Comparison of ENCODE assay signal across 17 mouse cellular contexts in the genomic region with DNA sequence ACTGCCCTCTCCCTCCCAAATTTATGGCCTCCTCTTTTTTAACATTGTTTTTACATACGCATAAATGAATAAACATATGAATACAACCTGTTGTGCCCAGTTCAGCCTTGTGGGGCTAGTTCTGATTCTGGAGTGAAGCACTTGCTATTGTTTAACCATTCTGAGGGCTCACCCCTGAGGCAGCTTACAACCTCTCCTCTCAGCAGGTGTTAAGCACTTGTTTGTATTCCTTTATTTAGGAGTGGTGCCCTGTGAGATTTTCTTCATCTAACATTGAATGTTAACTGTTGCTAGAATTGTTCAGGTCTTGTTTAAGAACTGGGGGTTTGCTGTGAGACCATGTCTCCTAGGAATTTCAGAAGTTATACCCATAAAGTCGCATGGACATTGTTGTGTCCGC. TPM values are rescaled to one million over a fixed set of nuclear protein-coding genes. Genes with fewer than 3 reads are reported as not detected.
"Had no signal": no experiment of that assay in that cellular context is flagged by ENCODE, and none has a peak within 500 bp of the region (broad histone marks: within the 10 kb centered on the region; RNA-seq: fewer than 3 reads in every experiment).

No protein-coding gene starts in this region.

- H3K36me3 ChIP-seq: neural tube, embryonic 12.5 days; neural tube, embryonic 13.5 days; neural tube, embryonic 15.5 days; stomach, embryonic 15.5 days had no signal

- H3K27me3 ChIP-seq: neural tube, embryonic 12.5 days; neural tube, embryonic 13.5 days; neural tube, embryonic 15.5 days; stomach, embryonic 15.5 days had no signal

- H3K4me2 ChIP-seq: neural tube, embryonic 12.5 days; neural tube, embryonic 13.5 days; neural tube, embryonic 15.5 days; stomach, embryonic 15.5 days had no signal

- H3K9ac ChIP-seq: neural tube, embryonic 12.5 days; neural tube, embryonic 13.5 days; neural tube, embryonic 15.5 days; stomach, embryonic 15.5 days had no signal

- H3K27ac ChIP-seq: neural tube, embryonic 12.5 days; neural tube, embryonic 13.5 days; neural tube, embryonic 15.5 days; stomach, embryonic 15.5 days had no signal

- H3K4me3 ChIP-seq: neural tube, embryonic 12.5 days; neural tube, embryonic 13.5 days; neural tube, embryonic 15.5 days; stomach, embryonic 15.5 days had no signal

- H3K4me1 ChIP-seq: neural tube, embryonic 12.5 days; neural tube, embryonic 13.5 days; neural tube, embryonic 15.5 days; stomach, embryonic 15.5 days had no signal

- DNase-seq: retina, postnatal 1 day; right cerebral cortex, adult 18-20 months; right cerebral cortex, postnatal 14 days; right cerebral cortex, postnatal 25 days; right cerebral cortex, postnatal 4 days; spleen, adult 18-20 months; thymus, adult 18-20 months; thymus, adult 2 months; thymus, postnatal 14 days; thymus, postnatal 25 days; thymus, postnatal 36 days; thymus, postnatal 4 days had no signal

- H3K9me3 ChIP-seq: neural tube, embryonic 12.5 days; neural tube, embryonic 13.5 days; neural tube, embryonic 15.5 days; stomach, embryonic 15.5 days had no signal

RNA-seq across cellular contexts. Expression of gene Slc4a10, which starts 28.1 kb away (rescaled TPM):
- polyA plus RNA-seq: spleen, adult 2 months had no signal
